Mouse (Mus musculus): ENCODE data around the gene Apol9b.

GRCm38 (mm10) chr15:77760037-77760436 lies 31.2 kb downstream of the Apol9b start:
- TF ChIP-seq CTCF (IDR thresholded peaks at IDR 0.05; ENCODE audit: borderline replicate concordance, extremely low read depth, insufficient read depth, insufficient read length) (no peak), POLR2A (IDR thresholded peaks at IDR 0.05; ENCODE audit: borderline replicate concordance, extremely low read depth, insufficient read depth, insufficient read length, poor library complexity, severe bottlenecking) (no peak)
